Mouse (Mus musculus): ENCODE measurements around the gene Txndc2.

- TF ChIP-seq TAL1 (IDR thresholded peaks at IDR 0.05; ENCODE audit: low read length) (no peak), GATA1 (IDR thresholded peaks at IDR 0.05; ENCODE audit: low read length) (no peak)
Observed at GRCm38 (mm10) chr17:65642578-65642991, 617 bp upstream of the Txndc2 start.

Data from erythroblast, embryonic 14.5 days (primary cell).